Mouse (Mus musculus) liver, embryonic 11.5 days (tissue): ENCODE results near the gene Tmprss2. TPM values are rescaled to one million over a fixed set of nuclear protein-coding genes. Genes with fewer than 3 reads are reported as not detected.

Experiments used
- ATAC-seq: fragments of 200-750 bp; cut with Nextera tagmentation; replicated peaks from 2 replicates; pipeline ENCODE4 v1.8.0; 2017; ENCODE audit warnings: moderate number of reproducible peaks, mild to moderate bottlenecking, moderate TSS enrichment, moderate library complexity; ENCODE audit not compliant: low FRiP score
- DNase-seq: peaks from one replicate; pipeline ENCODE4 v3.0.0-alpha.2; 2017; ENCODE audit warnings: low spot score
- H3K27ac ChIP-seq: fragments of 300-500 bp; sonication (generic); 2 replicates; pipeline ENCODE4 v1.5.1; 2014; ENCODE audit warnings: mild to moderate bottlenecking, low read depth, low read length, control low read depth
- H3K27me3 ChIP-seq: fragments of 300-500 bp; sonication (generic); replicated peaks from 2 replicates; pipeline ENCODE4 v1.6.1; 2014; ENCODE audit warnings: low read length, mixed read lengths; ENCODE audit not compliant: control insufficient read depth, insufficient read depth
- H3K36me3 ChIP-seq: fragments of 300-500 bp; sonication (generic); 2 replicates; pipeline ENCODE4 v1.6.1; 2014; ENCODE audit warnings: mild to moderate bottlenecking, low read length, moderate library complexity, mixed read lengths; ENCODE audit not compliant: control insufficient read depth, insufficient read depth
- H3K4me1 ChIP-seq: fragments of 300-500 bp; sonication (generic); replicated peaks from 2 replicates; pipeline ENCODE4 v1.6.1; 2014; ENCODE audit warnings: low read length, mixed read lengths; ENCODE audit not compliant: control insufficient read depth, insufficient read depth
- H3K4me2 ChIP-seq: fragments of 300-500 bp; sonication (generic); 2 replicates; pipeline ENCODE4 v1.6.1; 2014; ENCODE audit warnings: mild to moderate bottlenecking, control low read depth, moderate library complexity
- H3K4me3 ChIP-seq: fragments of 300-500 bp; sonication (generic); 2 replicates; pipeline ENCODE4 v1.5.1; 2014; ENCODE audit warnings: low read depth, low read length, control low read depth
- H3K9ac ChIP-seq: fragments of 300-500 bp; sonication (generic); 2 replicates; pipeline ENCODE4 v1.6.1; 2014; ENCODE audit warnings: low read depth, low read length, control low read depth
- H3K9me3 ChIP-seq: fragments of 300-500 bp; sonication (generic); 2 replicates; pipeline ENCODE4 v1.6.1; 2016; ENCODE audit warnings: low read length, inconsistent platforms, mixed read lengths; ENCODE audit not compliant: control insufficient read depth
- WGBS: fragments of 180-500 bp; shearing (Covaris S2); extraction: QIAGEN DNeasy Blood & Tissue Kit; methylation state at CpG from one replicate; pipeline ENCODE4 v1.1.7; 2014; 5-methylcytosine and 5-hydroxymethylcytosine counted together
- polyA plus RNA-seq: library from polyadenylated mRNA; unstranded; fragments of >200 nt; fragmentation: Nextera tagmentation; extraction: Ambion mirVana; gene quantifications from 2 replicates; pipeline ENCODE4 v1.2.1, GENCODE M21; 2014

Tmprss2 gene
- polyA plus RNA-seq, 1 experiment from 2014 or later = 3.0 TPM

GRCm38 (mm10) chr16:97516341-97516740, 94.7 kb downstream of the Tmprss2 start:
- Histone ChIP-seq H3K4me3 (no peak overlapping the region), H3K36me3 (no peaks in the 10 kb centered on the region), H3K4me1 (no peaks in the 10 kb centered on the region), H3K27ac (no peak overlapping the region), H3K4me2 (no peak overlapping the region), H3K27me3 (no peaks in the 10 kb centered on the region), H3K9me3 (no peaks in the 10 kb centered on the region), H3K9ac (no peak overlapping the region)
- no peak for ATAC-seq
- DNase-seq = no peak
- 65% methylated on average over 3 of the region's 3 CpGs for WGBS

Other genes with a start within 250 kb of the Tmprss2 start
- 0.38 and 0.66 TPM in 2 replicates for gene Mx1, start 148.3 kb downstream of the Tmprss2 start, polyA plus RNA-seq
- gene Fam3b, start 96.4 kb downstream of the Tmprss2 start, polyA plus RNA-seq = not detected in 2 replicates
- 3.2 and 3.5 TPM in 2 replicates for gene Ripk4, start 152.6 kb upstream of the Tmprss2 start, polyA plus RNA-seq
- 8.2 and 8.3 TPM in 2 replicates for gene Prdm15, start 240.7 kb upstream of the Tmprss2 start, polyA plus RNA-seq